Mouse (Mus musculus): ENCODE data around the gene Srpk2.
"Not testable (repeated sequence)": the region's sequence is repeated elsewhere in the genome, so short reads cannot be mapped to it uniquely, and the experiment has no call there.

The Srpk2 gene

DNA sequence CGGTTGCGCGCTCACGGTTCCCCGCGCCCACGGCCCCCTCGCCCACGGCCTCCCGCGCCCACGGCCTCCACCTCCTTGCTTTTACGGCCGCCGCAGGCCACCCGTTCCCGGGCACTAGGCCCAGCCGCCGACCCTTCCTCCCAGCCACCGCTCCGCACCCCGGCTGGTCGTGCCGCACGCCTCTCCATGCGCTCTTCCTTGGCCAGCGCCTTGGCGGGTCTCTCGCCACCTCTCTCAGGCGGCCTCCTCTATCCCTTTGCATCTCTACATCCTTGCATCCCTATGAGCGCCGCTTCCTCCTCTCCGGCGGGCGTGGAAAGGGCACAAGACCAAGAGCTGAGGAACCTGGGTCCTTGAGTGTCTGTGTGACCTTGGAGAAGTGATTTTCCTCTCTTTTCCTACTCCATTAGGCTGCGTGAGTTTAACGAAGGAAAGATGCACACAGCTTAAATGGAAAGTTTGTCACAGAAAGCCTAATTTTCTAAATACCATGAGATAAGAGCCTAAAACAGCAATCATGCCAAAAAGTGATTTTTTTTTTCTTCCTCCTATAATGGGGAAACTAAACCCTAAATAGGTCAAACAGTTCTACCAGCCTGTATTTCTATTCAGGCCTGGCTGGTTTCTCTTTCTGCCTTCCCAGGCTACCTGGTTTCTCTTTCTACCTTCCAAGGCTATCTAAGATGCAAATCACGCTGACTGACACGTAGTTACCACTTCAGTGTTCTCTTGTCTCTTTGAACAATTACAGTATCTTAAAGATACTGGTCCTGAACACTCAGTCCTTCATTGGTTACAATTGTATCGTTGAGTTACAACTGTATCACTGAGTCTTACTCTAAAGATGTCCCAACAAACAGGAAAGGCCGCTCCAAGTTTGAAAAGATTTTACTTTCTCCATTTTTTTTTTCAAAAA, 8.0 kb downstream of the Srpk2 start:
- in situ Hi-C loops (cut with MboI; ENCODE audit: low pct_unique_long_range_greater_than_20kb in 1 of 2, low sequenced_read_pairs in 2 of 2, unreplicated experiment in 1 of 2), result loop anchor here in 1 of 2 experiments (25.0 kb wide), 1 partner anchor 414 kb away; no protein-coding TSS in a partner anchor

- in situ Hi-C loops (cut with MboI; ENCODE audit: low pct_unique_long_range_greater_than_20kb in 1 of 2, low sequenced_read_pairs in 2 of 2, unreplicated experiment in 1 of 2), result loop anchor here in 1 of 2 experiments (25.0 kb wide), 1 partner anchor 413 kb away; no protein-coding TSS in a partner anchor
Measured at GRCm38 (mm10) chr5:23675499-23676155, 8.8 kb downstream of the Srpk2 start.

DNA sequence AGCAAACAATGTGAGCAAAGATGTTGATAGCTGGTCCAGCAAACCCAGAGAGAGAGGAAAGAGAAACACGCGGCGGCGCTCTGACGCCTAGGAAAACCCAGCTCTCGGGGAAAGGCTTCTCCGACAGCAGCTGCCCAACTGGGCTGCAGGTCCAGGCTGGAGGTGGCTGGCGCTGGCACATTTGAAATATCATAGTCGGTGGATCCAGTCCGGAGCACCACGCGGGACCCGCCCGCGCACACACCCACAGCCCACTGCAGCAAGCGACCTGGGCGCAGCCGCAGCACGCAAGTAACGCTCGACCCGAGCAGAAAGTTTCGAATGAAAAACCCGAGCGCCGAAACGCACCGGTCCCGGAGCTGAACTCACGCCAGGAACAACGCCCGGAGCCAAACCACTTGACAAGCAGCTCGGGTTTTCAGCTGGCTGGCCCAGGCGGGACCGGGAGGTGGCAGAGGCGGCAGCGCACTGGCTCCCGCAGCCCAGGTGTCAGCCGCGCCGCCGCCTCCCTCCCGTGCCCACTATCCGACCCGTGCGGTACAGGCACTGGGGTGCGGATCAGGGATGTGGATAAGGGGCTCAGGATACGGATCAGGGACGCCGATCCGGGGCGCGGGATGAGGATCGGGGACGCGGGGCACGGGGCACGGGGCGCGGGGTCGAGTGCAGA, 9.5 kb downstream of the Srpk2 start:
- in situ Hi-C loops (cut with MboI; ENCODE audit: low pct_unique_long_range_greater_than_20kb in 1 of 2, low sequenced_read_pairs in 2 of 2, unreplicated experiment in 1 of 2), result loop anchor here in 1 of 2 experiments (25.0 kb wide), 1 partner anchor 413 kb away; no protein-coding TSS in a partner anchor

DNA sequence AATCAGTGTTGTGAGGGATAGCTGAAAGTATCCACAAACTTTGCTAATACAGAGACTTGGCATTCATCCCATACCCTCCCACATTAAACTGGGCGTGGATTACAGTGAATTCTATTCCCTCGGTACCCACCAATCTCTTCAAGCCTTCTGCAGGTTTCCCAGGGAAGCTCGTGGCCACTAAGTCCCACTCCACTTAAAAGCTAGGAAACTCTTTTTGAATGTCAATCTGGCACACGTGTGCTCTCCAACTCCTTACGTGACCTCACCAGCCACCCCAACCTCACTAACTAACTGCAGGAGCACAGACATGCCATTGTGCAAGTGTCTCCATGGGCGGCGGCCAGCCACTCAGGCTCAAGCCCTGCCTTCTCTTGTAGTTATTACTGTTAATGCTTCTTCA, 12.3 kb downstream of the Srpk2 start:
- in situ Hi-C loops (cut with MboI; ENCODE audit: low pct_unique_long_range_greater_than_20kb in 1 of 2, low sequenced_read_pairs in 2 of 2, unreplicated experiment in 1 of 2), result no loop called here

- in situ Hi-C loops (cut with MboI; ENCODE audit: low pct_unique_long_range_greater_than_20kb in 1 of 2, low sequenced_read_pairs in 2 of 2, unreplicated experiment in 1 of 2), result no loop called here
Measured at GRCm38 (mm10) chr5:23670880-23671279, 13.5 kb downstream of the Srpk2 start.

- in situ Hi-C loops (cut with MboI; ENCODE audit: low pct_unique_long_range_greater_than_20kb in 1 of 2, low sequenced_read_pairs in 2 of 2, unreplicated experiment in 1 of 2), result no loop called here
Measured at GRCm38 (mm10) chr5:23665906-23666305, 18.5 kb downstream of the Srpk2 start.

DNA sequence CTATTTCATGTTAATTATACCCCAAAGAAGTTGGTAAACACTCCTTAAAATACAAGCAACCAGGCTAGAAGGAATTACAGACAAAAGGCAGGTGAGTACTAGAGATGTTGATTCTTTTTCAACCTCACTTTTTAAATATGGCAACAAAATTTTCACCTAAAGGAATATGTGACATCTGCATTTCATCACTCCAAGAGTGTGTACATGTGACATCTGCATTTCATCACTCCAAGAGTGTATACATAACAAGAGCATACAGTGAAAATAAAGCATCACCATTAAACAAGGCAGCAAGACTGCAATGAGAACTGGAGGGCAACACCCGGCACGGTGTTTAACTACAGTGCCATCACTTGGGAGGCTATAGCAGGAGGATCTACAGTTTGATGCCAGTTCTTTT, 23.2 kb downstream of the Srpk2 start:
- in situ Hi-C loops (cut with MboI; ENCODE audit: low pct_unique_long_range_greater_than_20kb in 1 of 2, low sequenced_read_pairs in 2 of 2, unreplicated experiment in 1 of 2), result no loop called here

- in situ Hi-C loops (cut with MboI; ENCODE audit: low pct_unique_long_range_greater_than_20kb in 1 of 2, low sequenced_read_pairs in 2 of 2, unreplicated experiment in 1 of 2), result no loop called here
Measured at GRCm38 (mm10) chr5:23658017-23658416, 26.4 kb downstream of the Srpk2 start.

DNA sequence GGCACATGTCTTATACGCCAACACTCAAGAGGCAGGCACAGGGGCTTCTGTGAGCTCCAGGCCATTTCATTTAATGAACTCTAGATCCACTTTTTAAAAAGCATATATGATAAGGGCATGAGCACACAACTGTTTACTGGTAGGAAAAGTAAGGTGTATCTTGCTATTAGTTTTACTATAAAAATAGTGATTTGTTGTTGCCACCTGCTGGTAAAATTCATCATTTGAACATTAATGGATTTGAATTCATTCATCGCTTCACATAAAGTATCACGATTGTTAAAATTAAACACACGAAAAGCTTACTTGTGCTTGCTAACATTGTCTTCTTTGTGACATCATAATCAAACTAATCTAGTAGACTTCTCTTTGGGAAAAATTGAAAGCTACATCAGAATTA, 27.8 kb downstream of the Srpk2 start:
- in situ Hi-C loops (cut with MboI; ENCODE audit: low pct_unique_long_range_greater_than_20kb in 1 of 2, low sequenced_read_pairs in 2 of 2, unreplicated experiment in 1 of 2), result no loop called here

DNA sequence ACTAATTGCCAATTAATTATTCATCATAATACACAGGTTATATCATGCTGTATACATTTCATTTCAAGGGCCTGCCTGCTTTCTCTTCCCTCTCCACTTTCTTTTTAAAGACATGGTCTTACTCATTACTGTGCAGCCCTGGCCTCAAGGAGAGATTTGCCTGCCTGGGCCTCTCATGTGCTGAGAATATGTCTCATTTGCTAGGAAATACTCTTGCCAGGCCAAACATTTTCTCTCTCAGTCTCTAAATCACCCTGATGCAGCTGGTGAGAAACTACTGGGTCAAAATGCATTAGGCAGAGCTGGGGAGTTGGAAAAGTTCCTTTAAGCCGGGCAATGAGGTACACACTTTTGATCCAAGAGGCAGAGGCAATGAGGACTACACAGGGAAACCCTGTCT, 29.4 kb downstream of the Srpk2 start:
- in situ Hi-C loops (cut with MboI; ENCODE audit: low pct_unique_long_range_greater_than_20kb in 1 of 2, low sequenced_read_pairs in 2 of 2, unreplicated experiment in 1 of 2), result no loop called here

- in situ Hi-C loops (cut with MboI; ENCODE audit: low pct_unique_long_range_greater_than_20kb in 1 of 2, low sequenced_read_pairs in 2 of 2, unreplicated experiment in 1 of 2), result no loop called here
Measured at GRCm38 (mm10) chr5:23652326-23652725, 32.1 kb downstream of the Srpk2 start.

DNA sequence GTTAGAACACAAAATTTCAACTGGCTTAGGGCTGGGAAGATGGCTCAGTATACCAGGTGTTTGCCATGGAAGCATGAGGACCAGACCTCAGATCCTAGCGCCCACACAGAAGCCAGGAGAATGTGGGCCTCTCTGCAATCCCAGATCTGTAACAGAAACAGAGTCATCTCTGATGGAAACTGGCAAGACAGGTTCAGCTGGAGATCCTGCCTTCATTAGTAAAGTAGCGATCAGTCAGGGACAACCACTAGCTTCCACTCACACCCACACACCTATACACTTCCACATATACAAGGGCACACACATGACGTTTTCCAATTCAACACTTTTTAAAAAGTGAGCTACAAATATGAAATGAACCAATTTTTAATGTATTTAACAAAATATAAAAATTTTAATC, 32.6 kb downstream of the Srpk2 start:
- in situ Hi-C loops (cut with MboI; ENCODE audit: low pct_unique_long_range_greater_than_20kb in 1 of 2, low sequenced_read_pairs in 2 of 2, unreplicated experiment in 1 of 2), result no loop called here

- in situ Hi-C loops (cut with MboI; ENCODE audit: low pct_unique_long_range_greater_than_20kb in 1 of 2, low sequenced_read_pairs in 2 of 2, unreplicated experiment in 1 of 2), result no loop called here
Measured at GRCm38 (mm10) chr5:23650504-23650903, 33.9 kb downstream of the Srpk2 start.

GRCm38 (mm10) chr5:23649246-23649645, 35.2 kb downstream of the Srpk2 start:
- in situ Hi-C loops (cut with MboI; ENCODE audit: low pct_unique_long_range_greater_than_20kb in 1 of 2, low sequenced_read_pairs in 2 of 2, unreplicated experiment in 1 of 2), result no loop called here

DNA sequence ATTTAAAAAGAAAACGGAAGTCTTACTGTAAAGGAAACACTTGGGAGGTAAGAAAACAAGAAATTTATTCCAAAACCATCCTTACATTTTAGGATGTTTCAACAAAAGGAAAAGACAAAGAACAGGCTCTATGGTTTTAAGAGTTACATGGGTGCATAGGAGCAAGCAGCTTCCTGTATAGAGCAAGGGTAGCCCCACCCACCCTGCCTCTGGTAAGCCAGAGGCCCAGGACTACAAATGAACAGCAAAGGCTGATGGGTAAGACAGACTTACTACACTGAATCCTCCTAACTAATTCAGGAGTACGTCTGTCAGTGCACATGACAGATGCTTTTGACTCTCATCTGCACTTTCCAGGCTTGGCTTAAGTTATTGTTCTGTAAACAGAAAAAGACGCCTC, 38.7 kb downstream of the Srpk2 start:
- in situ Hi-C loops (cut with MboI; ENCODE audit: low pct_unique_long_range_greater_than_20kb in 1 of 2, low sequenced_read_pairs in 2 of 2, unreplicated experiment in 1 of 2), result no loop called here

- in situ Hi-C loops (cut with MboI; ENCODE audit: low pct_unique_long_range_greater_than_20kb in 1 of 2, low sequenced_read_pairs in 2 of 2, unreplicated experiment in 1 of 2), result not testable (repeated sequence)
Measured at GRCm38 (mm10) chr5:23639193-23639592, 45.2 kb downstream of the Srpk2 start.

DNA sequence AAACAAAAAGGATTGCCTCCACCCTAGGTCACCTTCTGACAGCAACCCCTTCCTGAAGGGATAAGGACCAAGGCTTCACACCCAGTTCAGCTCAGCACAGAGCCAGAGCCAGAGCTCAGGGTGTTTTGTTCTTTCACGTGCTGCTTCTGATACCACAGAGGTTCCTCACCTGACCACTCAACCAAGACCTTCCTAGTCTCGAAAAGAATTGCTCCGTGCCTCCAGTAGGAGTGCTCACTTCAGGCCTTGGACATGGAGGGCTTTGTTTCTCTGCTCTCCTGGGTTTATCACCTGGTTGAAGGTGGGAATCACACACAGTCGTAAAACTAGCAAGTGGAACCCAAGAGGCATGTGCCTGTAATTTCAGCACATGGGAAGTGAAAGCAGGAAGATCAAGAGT, 46.4 kb downstream of the Srpk2 start:
- in situ Hi-C loops (cut with MboI; ENCODE audit: low pct_unique_long_range_greater_than_20kb in 1 of 2, low sequenced_read_pairs in 2 of 2, unreplicated experiment in 1 of 2), result no loop called here

DNA sequence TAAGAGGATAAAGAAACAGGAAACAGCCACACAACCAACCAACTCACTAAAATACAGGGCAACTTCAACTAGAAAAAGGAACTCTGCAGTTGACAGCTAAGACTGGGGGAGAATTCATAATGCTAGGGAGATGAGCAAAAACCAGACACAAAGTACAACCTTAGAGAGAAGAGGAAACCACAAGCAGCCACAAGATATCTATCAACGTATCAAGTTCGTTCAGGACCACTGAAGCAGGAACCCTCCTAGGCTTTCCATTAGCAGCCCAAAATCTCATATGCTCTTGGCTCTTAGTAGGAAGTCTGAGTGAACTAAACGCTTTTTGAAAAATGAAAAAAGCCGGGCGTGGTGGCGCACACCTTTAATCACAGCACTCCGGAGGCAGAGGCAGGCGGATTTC, 47.1 kb downstream of the Srpk2 start:
- in situ Hi-C loops (cut with MboI; ENCODE audit: low pct_unique_long_range_greater_than_20kb in 1 of 2, low sequenced_read_pairs in 2 of 2, unreplicated experiment in 1 of 2), result no loop called here

DNA sequence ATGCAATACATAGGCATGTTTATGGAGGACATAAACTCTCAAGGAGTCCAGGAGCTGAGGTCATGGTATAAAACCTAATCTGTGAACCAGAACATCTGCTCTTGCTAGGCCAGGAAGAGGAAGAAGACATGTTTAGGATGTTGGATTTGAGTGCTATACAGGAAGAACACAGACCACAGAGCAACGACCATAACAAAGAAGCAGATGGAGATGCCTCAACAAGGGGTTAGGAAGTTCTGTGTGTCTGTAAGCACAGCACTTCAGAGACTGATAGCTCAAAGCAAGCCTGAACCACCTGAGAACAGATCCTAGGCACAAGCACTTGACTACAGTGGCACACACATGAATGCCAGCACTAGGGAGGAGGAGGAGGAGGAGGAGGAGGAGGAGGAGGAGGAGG, 52.9 kb downstream of the Srpk2 start:
- in situ Hi-C loops (cut with MboI; ENCODE audit: low pct_unique_long_range_greater_than_20kb in 1 of 2, low sequenced_read_pairs in 2 of 2, unreplicated experiment in 1 of 2), result no loop called here

All from mouse embryonic stem cell (cell line).